ENCODE assay signal across 8 mouse cellular contexts in genomic region chr10:42089235-42089625, GRCm38 (mm10).
DNase-seq lines count a peak whose midpoint lies in the region; ATAC-seq and TF ChIP-seq lines count a peak whose summit lies in the region.

No protein-coding gene starts in this region.

- H3K4me1 ChIP-seq in lung, embryonic 16.5 days (replicated peaks; ENCODE audit: control insufficient read depth, insufficient read depth, low read length): peaks cover 26% of the 10 kb centered on the region
- H3K4me1 ChIP-seq in testis, adult 2 months (ENCODE audit: control insufficient read depth, insufficient read depth, low read length): peaks cover 8% of the 10 kb centered on the region; the same call in 1 of the 2 replicates

- no peaks in the 10 kb centered on the region for H3K27me3 ChIP-seq in lung, embryonic 16.5 days (ENCODE audit: control insufficient read depth, insufficient read depth, low read depth, low read length)
- no peaks in the 10 kb centered on the region for H3K27me3 ChIP-seq in testis, adult 2 months (ENCODE audit: control insufficient read depth, insufficient read depth, low read length)

- H3K9ac ChIP-seq in lung, embryonic 16.5 days (ENCODE audit: low read length): no peak overlapping the region

- no peaks in the 10 kb centered on the region for H3K9me3 ChIP-seq in lung, embryonic 16.5 days (ENCODE audit: control insufficient read depth, low read length)

- peak overlapping the region; percentile 31 for H3K4me2 ChIP-seq in lung, embryonic 16.5 days (ENCODE audit: low read depth, low read length)

- H3K27ac ChIP-seq in lung, embryonic 16.5 days (ENCODE audit: low read length): peak overlapping the region; percentile 91
- peak overlapping the region; percentile 79 for H3K27ac ChIP-seq in testis, adult 2 months (ENCODE audit: control insufficient read depth, insufficient read depth, low read depth, low read length)

- peak; percentile 78 for ATAC-seq in erythroblast, adult 5-6 weeks (replicated peaks; ENCODE audit: low FRiP score, poor library complexity, severe bottlenecking)
- ATAC-seq in lung, embryonic 16.5 days (ENCODE audit: low read depth): peak; percentile 68

- TF ChIP-seq CTCF in testis, adult 2 months (IDR thresholded peaks at IDR 0.05; ENCODE audit: control insufficient read depth, insufficient read depth, insufficient replicate concordance, low read depth, low read length): no peak

- H3K36me3 ChIP-seq in lung, embryonic 16.5 days (ENCODE audit: control insufficient read depth, insufficient read depth, low read length): no peaks in the 10 kb centered on the region
- no peaks in the 10 kb centered on the region for H3K36me3 ChIP-seq in testis, adult 2 months (ENCODE audit: control insufficient read depth, insufficient read depth, low read length)

- intact Hi-C loops in heart, postnatal 14 days (cut with DNase I): no loop called here

- no peak for TF ChIP-seq POLR2A in testis, adult 2 months (IDR thresholded peaks at IDR 0.05; ENCODE audit: control insufficient read depth, low read depth, low read length)

- no peak overlapping the region for H3K4me3 ChIP-seq in lung, embryonic 16.5 days (ENCODE audit: low read length)
- H3K4me3 ChIP-seq in testis, adult 2 months (ENCODE audit: control insufficient read depth, low read depth, low read length): no peak overlapping the region

- WGBS in lung, embryonic 16.5 days: 7% methylated on average over 3 of the region's 3 CpGs

- peak; percentile 59 to 82 for DNase-seq in urinary bladder, adult 18-20 months (ENCODE audit: low spot score in 2 of 2)
- DNase-seq in urinary bladder, postnatal 10 days (ENCODE audit: low spot score): no peak
- peak; percentile 85 to 87 for DNase-seq in heart, postnatal 14 days
- peak; percentile 93 to 97 for DNase-seq in kidney, postnatal 25 days
- no peak for DNase-seq in spleen, adult 18-20 months

Comparison
In these comparisons a context has a peak if more than half of its experiments do, and no peak if none do; other contexts are left out.
1. DNase-seq: peak in urinary bladder, adult 18-20 months (2 of 2), heart, postnatal 14 days (2 of 2) and kidney, postnatal 25 days (2 of 2); none in urinary bladder, postnatal 10 days (single experiment) and spleen, adult 18-20 months (0 of 2).